Mouse (Mus musculus): ENCODE data around the gene Ophn1. TPM values are rescaled to one million over a fixed set of nuclear protein-coding genes. Genes with fewer than 3 reads are reported as not detected.
A peak's percentile ranks its signal among the peaks of the same experiment; 100 is the strongest.

Gene Ophn1
- total and polyA plus RNA-seq, 3 experiments: 4.3 to 6.0 (median 5.5) TPM

GRCm38 (mm10) chrX:98869165-98869564 is 21.7 kb downstream of the Ophn1 start:
- Histone ChIP-seq H3K27me3 (ENCODE audit: control insufficient read depth, insufficient read depth, low read length) (no peaks in the 10 kb centered on the region), H3K79me2 (replicated peaks; ENCODE audit: control insufficient read depth, insufficient read depth, low read length) (no peaks in the 10 kb centered on the region), H3K4me3 (no peak overlapping the region), H3K27ac (no peak overlapping the region; the same call in 1 of the 2 replicates), H3K4me1 (ENCODE audit: control insufficient read depth, insufficient read depth, low read length) (peaks cover 4% of the 10 kb centered on the region), H3K9ac (ENCODE audit: low read depth, low read length) (no peak overlapping the region), H3K36me3 (ENCODE audit: control insufficient read depth, insufficient read depth, low read length) (no peaks in the 10 kb centered on the region)
- TF ChIP-seq EP300 (IDR thresholded peaks at IDR 0.05; ENCODE audit: insufficient read depth, low read depth, low read length) (no peak), POLR2A (IDR thresholded peaks at IDR 0.05; ENCODE audit: insufficient read depth, low read depth, low read length) (no peak), CTCF (IDR thresholded peaks at IDR 0.05) (no peak)
- intact Hi-C loops (cut with DNase I): no loop called here
- 65% methylated on average over 5 of the region's 5 CpGs for WGBS
- DNase-seq: no peak

GRCm38 (mm10) chrX:98860167-98860566 is 30.7 kb downstream of the Ophn1 start:
- no peak overlapping the region for H3K9ac ChIP-seq (ENCODE audit: low read depth, low read length)
- no peaks in the 10 kb centered on the region for H3K27me3 ChIP-seq (ENCODE audit: control insufficient read depth, insufficient read depth, low read length)
- no peak for TF ChIP-seq EP300 (IDR thresholded peaks at IDR 0.05; ENCODE audit: insufficient read depth, low read depth, low read length)
- no peak for TF ChIP-seq POLR2A (IDR thresholded peaks at IDR 0.05; ENCODE audit: insufficient read depth, low read depth, low read length)
- TF ChIP-seq CTCF (IDR thresholded peaks at IDR 0.05): no peak
- intact Hi-C loops (cut with DNase I): no loop called here
- WGBS: 42% methylated on average over 5 of the region's 5 CpGs
- no peaks in the 10 kb centered on the region for H3K79me2 ChIP-seq (replicated peaks; ENCODE audit: control insufficient read depth, insufficient read depth, low read length)
- H3K4me3 ChIP-seq: no peak overlapping the region
- DNase-seq: no peak
- no peaks in the 10 kb centered on the region; the same call in 1 of the 2 replicates for H3K4me1 ChIP-seq (ENCODE audit: control insufficient read depth, insufficient read depth, low read length)
- no peak overlapping the region for H3K27ac ChIP-seq
- no peaks in the 10 kb centered on the region for H3K36me3 ChIP-seq (ENCODE audit: control insufficient read depth, insufficient read depth, low read length)

- Histone ChIP-seq H3K79me2 (replicated peaks; ENCODE audit: control insufficient read depth, insufficient read depth, low read length) (no peaks in the 10 kb centered on the region), H3K9ac (ENCODE audit: low read depth, low read length) (no peak overlapping the region), H3K36me3 (ENCODE audit: control insufficient read depth, insufficient read depth, low read length) (no peaks in the 10 kb centered on the region), H3K4me1 (ENCODE audit: control insufficient read depth, insufficient read depth, low read length) (no peaks in the 10 kb centered on the region; the same call in 1 of the 2 replicates), H3K27me3 (ENCODE audit: control insufficient read depth, insufficient read depth, low read length) (no peaks in the 10 kb centered on the region), H3K4me3 (no peak overlapping the region), H3K27ac (no peak overlapping the region)
- TF ChIP-seq POLR2A (IDR thresholded peaks at IDR 0.05; ENCODE audit: insufficient read depth, low read depth, low read length): no peak
- TF ChIP-seq EP300 (IDR thresholded peaks at IDR 0.05; ENCODE audit: insufficient read depth, low read depth, low read length): no peak
- no peak for TF ChIP-seq CTCF (IDR thresholded peaks at IDR 0.05)
- DNase-seq: peak; percentile 35 to 53
- WGBS: 82% methylated on average over 2 of the region's 2 CpGs
- intact Hi-C loops (cut with DNase I): no loop called here
These were observed 34.8 kb downstream of the Ophn1 start for GRCm38 (mm10) chrX:98856046-98856445.

- no peaks in the 10 kb centered on the region for H3K79me2 ChIP-seq (replicated peaks; ENCODE audit: control insufficient read depth, insufficient read depth, low read length)
- H3K27me3 ChIP-seq (ENCODE audit: control insufficient read depth, insufficient read depth, low read length): no peaks in the 10 kb centered on the region
- no peak for TF ChIP-seq POLR2A (IDR thresholded peaks at IDR 0.05; ENCODE audit: insufficient read depth, low read depth, low read length)
- TF ChIP-seq CTCF (IDR thresholded peaks at IDR 0.05): no peak
- no peak for TF ChIP-seq EP300 (IDR thresholded peaks at IDR 0.05; ENCODE audit: insufficient read depth, low read depth, low read length)
- DNase-seq: no peak
- H3K36me3 ChIP-seq (ENCODE audit: control insufficient read depth, insufficient read depth, low read length): no peaks in the 10 kb centered on the region
- H3K9ac ChIP-seq (ENCODE audit: low read depth, low read length): no peak overlapping the region
- H3K4me1 ChIP-seq (ENCODE audit: control insufficient read depth, insufficient read depth, low read length): peaks cover 3% of the 10 kb centered on the region
- WGBS: 53% methylated on average over 6 of the region's 6 CpGs
- H3K4me3 ChIP-seq: no peak overlapping the region
- intact Hi-C loops (cut with DNase I): no loop called here
- H3K27ac ChIP-seq: no peak overlapping the region
These were observed 40.0 kb downstream of the Ophn1 start for GRCm38 (mm10) chrX:98850869-98851268.

GRCm38 (mm10) chrX:98841606-98842005 is 49.2 kb downstream of the Ophn1 start:
- Histone ChIP-seq H3K9ac (ENCODE audit: low read depth, low read length) (no peak overlapping the region), H3K27me3 (ENCODE audit: control insufficient read depth, insufficient read depth, low read length) (no peaks in the 10 kb centered on the region), H3K79me2 (replicated peaks; ENCODE audit: control insufficient read depth, insufficient read depth, low read length) (no peaks in the 10 kb centered on the region), H3K36me3 (ENCODE audit: control insufficient read depth, insufficient read depth, low read length) (peaks cover 3% of the 10 kb centered on the region), H3K27ac (no peak overlapping the region), H3K4me1 (ENCODE audit: control insufficient read depth, insufficient read depth, low read length) (peaks cover 4% of the 10 kb centered on the region), H3K4me3 (no peak overlapping the region)
- no peak for TF ChIP-seq CTCF (IDR thresholded peaks at IDR 0.05)
- TF ChIP-seq POLR2A (IDR thresholded peaks at IDR 0.05; ENCODE audit: insufficient read depth, low read depth, low read length): no peak
- no peak for TF ChIP-seq EP300 (IDR thresholded peaks at IDR 0.05; ENCODE audit: insufficient read depth, low read depth, low read length)
- no peak for DNase-seq
- WGBS: 41% methylated on average over 2 of the region's 2 CpGs
- intact Hi-C loops (cut with DNase I): no loop called here

- TF ChIP-seq CTCF (IDR thresholded peaks at IDR 0.05) (no peak), POLR2A (IDR thresholded peaks at IDR 0.05; ENCODE audit: insufficient read depth, low read depth, low read length) (no peak), EP300 (IDR thresholded peaks at IDR 0.05; ENCODE audit: insufficient read depth, low read depth, low read length) (no peak)
- no peaks in the 10 kb centered on the region for H3K27me3 ChIP-seq (ENCODE audit: control insufficient read depth, insufficient read depth, low read length)
- DNase-seq: no peak
- H3K4me3 ChIP-seq: no peak overlapping the region
- intact Hi-C loops (cut with DNase I): no loop called here
- no peaks in the 10 kb centered on the region for H3K79me2 ChIP-seq (replicated peaks; ENCODE audit: control insufficient read depth, insufficient read depth, low read length)
- H3K9ac ChIP-seq (ENCODE audit: low read depth, low read length): no peak overlapping the region
- no peak overlapping the region for H3K27ac ChIP-seq
- peaks cover 1% of the 10 kb centered on the region; the same call in 1 of the 2 replicates for H3K4me1 ChIP-seq (ENCODE audit: control insufficient read depth, insufficient read depth, low read length)
- WGBS: 76% methylated on average over 1 of the region's 1 CpGs
- H3K36me3 ChIP-seq (ENCODE audit: control insufficient read depth, insufficient read depth, low read length): no peaks in the 10 kb centered on the region
These were observed 54.8 kb downstream of the Ophn1 start for GRCm38 (mm10) chrX:98835989-98836388.
